Mouse (Mus musculus) liver, embryonic 14.5 days (tissue): ENCODE data around the gene Litaf.

Experiments
- CTCF ChIP-seq: IDR thresholded peaks from 2 replicates; pipeline ENCODE4 v1.5.1; 2016; ENCODE audit warnings: antibody characterized with exemption, low read depth, control low read depth
- EP300 ChIP-seq: IDR thresholded peaks from 2 replicates; pipeline ENCODE4 v1.6.1; 2016; ENCODE audit warnings: antibody characterized with exemption, low read depth

DNA sequence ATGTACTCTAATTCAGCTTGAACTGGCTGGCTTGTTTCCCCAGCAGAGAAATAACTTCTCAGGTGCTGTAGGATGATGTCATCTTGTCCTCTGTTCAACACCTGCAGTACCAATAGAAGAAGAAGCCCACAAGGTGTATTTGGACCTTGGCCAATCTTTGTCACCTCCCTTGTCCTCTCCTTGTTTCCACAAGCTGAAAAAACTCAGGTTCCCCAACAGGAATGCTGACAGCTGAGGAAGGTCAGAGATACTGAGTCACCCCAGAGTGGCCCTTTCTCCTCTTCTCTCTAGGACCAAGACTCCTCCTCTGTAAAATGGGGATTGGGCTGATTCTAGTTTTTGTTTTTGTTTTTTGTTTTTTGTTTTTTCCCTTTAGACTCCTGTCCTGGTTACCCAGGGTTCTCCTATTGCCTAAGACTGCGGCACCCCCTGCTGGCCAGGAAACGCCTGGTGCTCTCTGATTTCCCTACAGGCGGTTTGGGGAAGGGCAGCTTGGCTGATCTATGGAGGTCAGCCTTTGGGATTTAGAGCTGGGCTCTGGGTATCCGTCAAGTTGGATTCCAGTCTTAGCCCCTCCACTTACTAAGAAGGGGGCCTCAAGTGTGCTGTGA is 31.7 kb downstream of the Litaf start:
- no peak for TF ChIP-seq EP300
- TF ChIP-seq CTCF, result peak; percentile 98
